In the genomic region with DNA sequence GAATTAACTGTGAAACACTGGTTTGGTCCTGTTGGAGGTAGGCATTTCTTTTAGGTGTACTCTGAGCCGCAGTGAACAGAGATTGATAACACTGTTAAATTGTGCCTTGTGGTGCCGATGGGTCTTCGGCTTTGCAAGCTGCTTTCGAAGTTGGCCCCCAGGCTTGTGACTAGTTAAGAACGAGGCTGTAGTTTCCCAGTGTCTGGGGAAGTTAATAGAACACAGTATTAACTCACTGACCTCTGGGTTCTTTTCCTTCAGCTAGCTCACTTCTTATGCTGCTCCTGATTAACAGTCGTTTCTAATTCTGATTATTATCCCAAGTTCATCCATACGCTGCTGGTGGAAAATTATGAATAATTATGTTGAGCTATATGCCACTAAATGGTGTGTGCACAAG, we compare ENCODE assay signal across 1 mouse cellular context.
A peak's percentile ranks its signal among the peaks of the same experiment; 100 is the strongest.
TF ChIP-seq lines count a peak whose summit lies in the region.

No protein-coding gene starts in this region.

TF ChIP-seq in CH12.LX, 34 proteins besides CTCF, POLR2A, EP300 and RAD21 (continued from another document):
- TF ChIP-seq MEF2A (IDR thresholded peaks at IDR 0.05; ENCODE audit: borderline replicate concordance, low read depth, low read length) (no peak), NRF1 (IDR thresholded peaks at IDR 0.05; ENCODE audit: low read depth, low read length) (0 out of 2 replicates have a peak, but pooled peaks have one; percentile 10), ETS1 (conservative IDR thresholded peaks at IDR 0.05; ENCODE audit: low read depth, low read length) (no peak), GABPA (IDR thresholded peaks at IDR 0.05; ENCODE audit: insufficient replicate concordance, low read depth, low read length) (no peak), RCOR1 (conservative IDR thresholded peaks at IDR 0.05; ENCODE audit: low read depth, low read length) (no peak), ZC3H11A (IDR thresholded peaks at IDR 0.05; ENCODE audit: low read depth, low read length) (no peak), MAFK (IDR thresholded peaks at IDR 0.05; ENCODE audit: insufficient replicate concordance, low read length) (no peak), SIN3A (IDR thresholded peaks at IDR 0.05; ENCODE audit: low read length) (peak; percentile 48), PAX5 (IDR thresholded peaks at IDR 0.05; ENCODE audit: low read length) (no peak), ZNF384 (IDR thresholded peaks at IDR 0.05; ENCODE audit: low read depth, low read length) (no peak), CHD2 (IDR thresholded peaks at IDR 0.05; ENCODE audit: low read length) (no peak), IRF4 (IDR thresholded peaks at IDR 0.05; ENCODE audit: low read depth, low read length) (no peak), E2F4 (IDR thresholded peaks at IDR 0.05; ENCODE audit: insufficient replicate concordance, low read depth, low read length) (no peak), JUND (conservative IDR thresholded peaks at IDR 0.05; ENCODE audit: low read depth, low read length) (no peak)
